Mouse (Mus musculus): ENCODE measurements around the gene Tbc1d24.

Gene Tbc1d24

GRCm38 (mm10) chr17:24209043-24209915 lies 3.9 kb upstream of the Tbc1d24 start, which contains the start of gene Ntn3:
TSS of gene Ntn3 (minus strand) at chr17:24209531.
- DNase-seq: peak; percentile 96

- DNase-seq: peak; percentile 91
Measured at GRCm38 (mm10) chr17:24208641-24209042, 3.3 kb upstream of the Tbc1d24 start.

- peak; percentile 92 for DNase-seq
Measured at GRCm38 (mm10) chr17:24207768-24208640, 2.6 kb upstream of the Tbc1d24 start.

GRCm38 (mm10) chr17:24206451-24207351 lies 1.3 kb upstream of the Tbc1d24 start:
- peak; percentile 96 for DNase-seq

- DNase-seq: peak; percentile 92
Measured at GRCm38 (mm10) chr17:24205908-24206361, 573 bp upstream of the Tbc1d24 start.

- DNase-seq: peak; percentile 93
Measured at GRCm38 (mm10) chr17:24204846-24205245, 516 bp downstream of the Tbc1d24 start.

- no peak for DNase-seq
Measured at GRCm38 (mm10) chr17:24203611-24204534, 1.5 kb downstream of the Tbc1d24 start.

GRCm38 (mm10) chr17:24203068-24203467 lies 2.3 kb downstream of the Tbc1d24 start:
- DNase-seq: no peak

GRCm38 (mm10) chr17:24201092-24201491 lies 4.3 kb downstream of the Tbc1d24 start:
- DNase-seq: no peak

GRCm38 (mm10) chr17:24199741-24200140 lies 5.6 kb downstream of the Tbc1d24 start:
- peak; percentile 95 for DNase-seq

GRCm38 (mm10) chr17:24199252-24199651 lies 6.1 kb downstream of the Tbc1d24 start:
- DNase-seq: no peak

GRCm38 (mm10) chr17:24197032-24197824 lies 8.1 kb downstream of the Tbc1d24 start:
- DNase-seq: no peak

- DNase-seq: no peak
Measured at GRCm38 (mm10) chr17:24195349-24195748, 10.0 kb downstream of the Tbc1d24 start.

- no peak for DNase-seq
Measured at GRCm38 (mm10) chr17:24193769-24194168, 11.6 kb downstream of the Tbc1d24 start.

GRCm38 (mm10) chr17:24193268-24193667 lies 12.1 kb downstream of the Tbc1d24 start:
- no peak for DNase-seq

GRCm38 (mm10) chr17:24192848-24193247 lies 12.5 kb downstream of the Tbc1d24 start:
- no peak for DNase-seq

- no peak for DNase-seq
Measured at GRCm38 (mm10) chr17:24191481-24191880, 13.9 kb downstream of the Tbc1d24 start.

GRCm38 (mm10) chr17:24190934-24191333 lies 14.4 kb downstream of the Tbc1d24 start:
- DNase-seq: no peak

- no peak for DNase-seq
Measured at GRCm38 (mm10) chr17:24174259-24174658, 31.1 kb downstream of the Tbc1d24 start.

- no peak for DNase-seq
Measured at GRCm38 (mm10) chr17:24173423-24173822, 31.9 kb downstream of the Tbc1d24 start.

All from heart, adult 11 months (tissue).